Mouse (Mus musculus): ENCODE data around the gene Camk2n1. TPM values are rescaled to one million over a fixed set of nuclear protein-coding genes. Genes with fewer than 3 reads are reported as not detected.

Camk2n1 gene
- polyA plus RNA-seq (2012; rRNA removed) (7.8 and 9.0 TPM in 2 replicates), polyA plus RNA-seq (2014; fragmentation: Nextera tagmentation; extraction: Ambion mirVana) (2.1 and 2.9 TPM in 2 replicates)

DNA sequence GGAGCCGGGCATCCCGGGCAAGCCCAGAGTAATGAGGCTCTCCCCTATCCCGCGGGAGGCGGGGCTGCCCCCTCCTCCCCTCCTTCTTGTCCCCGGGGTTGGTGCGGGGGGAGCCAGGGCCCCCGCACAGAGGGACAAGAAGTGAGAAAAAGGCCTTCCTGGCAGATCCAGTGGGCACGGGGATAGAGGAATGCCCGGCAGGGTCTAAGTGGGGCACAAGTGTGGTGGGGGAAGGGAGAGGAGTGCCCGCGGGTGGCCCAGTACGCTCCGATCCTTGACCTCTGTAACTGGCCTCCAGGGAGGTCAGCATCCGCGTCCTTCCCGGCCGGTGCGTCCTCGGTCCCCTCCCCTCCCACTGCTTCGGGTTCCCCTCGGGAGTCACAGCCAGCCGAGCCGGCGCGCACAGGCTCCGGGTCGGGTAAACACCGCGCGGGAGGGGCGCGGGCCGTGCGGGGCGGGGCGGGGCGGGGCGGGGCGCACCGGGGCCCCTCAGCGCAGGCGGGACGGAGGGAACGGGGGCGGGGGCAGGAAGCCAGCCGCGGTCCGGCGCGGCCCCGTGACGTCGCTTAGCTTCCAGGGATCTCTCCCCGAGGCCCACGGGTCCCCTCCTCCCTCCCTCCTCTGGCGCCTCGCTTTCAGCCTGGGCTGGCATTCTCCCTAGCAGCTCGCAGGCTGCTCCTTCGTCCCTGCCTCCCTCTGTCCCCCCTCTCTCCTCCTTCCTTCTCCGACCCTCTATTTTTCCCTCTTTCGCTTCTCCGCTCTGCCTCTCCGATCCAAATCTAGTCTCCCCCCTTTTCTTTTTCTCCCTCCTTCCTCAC is at the start of gene Camk2n1:
Gene Camk2n1 (plus strand): TSS at position 562 of the 818 bp plus-strand sequence.
- ATAC-seq (ENCODE audit: low FRiP score, low read depth) (peak; percentile 76), DNase-seq (ENCODE audit: low spot score) (peak; percentile 59)
- H3K27ac ChIP-seq (replicated peaks; ENCODE audit: low read depth, low read length): 0 out of 2 replicates have a peak within 1 kb of the TSS, but pooled peaks have one; percentile 19
- H3K36me3 ChIP-seq (ENCODE audit: control insufficient read depth, insufficient read depth, low read length): no peaks in the 10 kb centered on the region
- H3K4me1 ChIP-seq (ENCODE audit: control insufficient read depth, insufficient read depth, low read length): peaks cover 14% of the 10 kb centered on the region; the same call in 1 of the 2 replicates
- H3K9me3 ChIP-seq (ENCODE audit: control insufficient read depth, low read length): no peaks in the 10 kb centered on the region
- peaks cover 40% of the 10 kb centered on the region for H3K27me3 ChIP-seq (ENCODE audit: control insufficient read depth, insufficient read depth, low read length)
- peak within 1 kb of the TSS; percentile 75 for H3K9ac ChIP-seq (ENCODE audit: low read depth, low read length, severe bottlenecking)
- peak within 1 kb of the TSS; percentile 76 for H3K4me3 ChIP-seq (replicated peaks; ENCODE audit: low read length)
- 0 out of 2 replicates have a peak, but pooled peaks have one; percentile 15 for TF ChIP-seq POLR2A (IDR thresholded peaks at IDR 0.05; ENCODE audit: borderline replicate concordance, extremely low read depth, insufficient read depth, insufficient read length)
- H3K4me2 ChIP-seq (replicated peaks; ENCODE audit: low read depth, low read length, severe bottlenecking): peak within 1 kb of the TSS; percentile 97
- under 1% methylated on average over 22 of the region's 64 CpGs for whole genome bisulfite sequencing

DNA sequence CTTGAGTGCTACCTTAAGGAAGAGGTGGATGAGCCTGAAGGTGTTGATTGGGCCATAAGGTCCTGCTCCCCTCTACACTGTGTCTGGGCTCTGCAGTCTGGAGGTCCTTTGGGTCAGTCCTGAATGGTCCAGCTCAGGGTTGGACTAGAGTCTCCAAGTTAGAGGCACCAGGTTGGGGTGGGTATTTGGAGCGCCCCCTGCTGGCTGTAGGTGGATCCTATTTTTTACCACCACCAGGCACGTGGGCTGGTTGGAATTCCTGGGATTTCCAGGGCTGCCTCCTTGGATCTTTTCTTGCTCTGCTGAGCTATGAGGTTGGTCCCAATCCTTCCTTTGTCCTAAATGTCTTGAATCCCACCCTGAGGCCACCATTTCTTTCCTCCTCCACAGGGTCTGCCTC is 49.3 kb upstream of the Camk2n1 start:
- WGBS: 0% methylated on average over 2 of the region's 2 CpGs
- Histone ChIP-seq H3K9ac (ENCODE audit: low read depth, low read length, severe bottlenecking) (no peak overlapping the region), H3K4me1 (ENCODE audit: control insufficient read depth, insufficient read depth, low read length) (no peaks in the 10 kb centered on the region), H3K36me3 (ENCODE audit: control insufficient read depth, insufficient read depth, low read length) (no peaks in the 10 kb centered on the region), H3K27ac (replicated peaks; ENCODE audit: low read depth, low read length) (no peak overlapping the region), H3K9me3 (ENCODE audit: control insufficient read depth, low read length) (no peaks in the 10 kb centered on the region), H3K4me3 (replicated peaks; ENCODE audit: low read length) (no peak overlapping the region), H3K4me2 (replicated peaks; ENCODE audit: low read depth, low read length, severe bottlenecking) (no peak overlapping the region), H3K27me3 (ENCODE audit: control insufficient read depth, insufficient read depth, low read length) (no peaks in the 10 kb centered on the region)
- ATAC-seq (ENCODE audit: low FRiP score, low read depth) (no peak), DNase-seq (ENCODE audit: low spot score) (no peak)
- TF ChIP-seq POLR2A (IDR thresholded peaks at IDR 0.05; ENCODE audit: borderline replicate concordance, extremely low read depth, insufficient read depth, insufficient read length): no peak

DNA sequence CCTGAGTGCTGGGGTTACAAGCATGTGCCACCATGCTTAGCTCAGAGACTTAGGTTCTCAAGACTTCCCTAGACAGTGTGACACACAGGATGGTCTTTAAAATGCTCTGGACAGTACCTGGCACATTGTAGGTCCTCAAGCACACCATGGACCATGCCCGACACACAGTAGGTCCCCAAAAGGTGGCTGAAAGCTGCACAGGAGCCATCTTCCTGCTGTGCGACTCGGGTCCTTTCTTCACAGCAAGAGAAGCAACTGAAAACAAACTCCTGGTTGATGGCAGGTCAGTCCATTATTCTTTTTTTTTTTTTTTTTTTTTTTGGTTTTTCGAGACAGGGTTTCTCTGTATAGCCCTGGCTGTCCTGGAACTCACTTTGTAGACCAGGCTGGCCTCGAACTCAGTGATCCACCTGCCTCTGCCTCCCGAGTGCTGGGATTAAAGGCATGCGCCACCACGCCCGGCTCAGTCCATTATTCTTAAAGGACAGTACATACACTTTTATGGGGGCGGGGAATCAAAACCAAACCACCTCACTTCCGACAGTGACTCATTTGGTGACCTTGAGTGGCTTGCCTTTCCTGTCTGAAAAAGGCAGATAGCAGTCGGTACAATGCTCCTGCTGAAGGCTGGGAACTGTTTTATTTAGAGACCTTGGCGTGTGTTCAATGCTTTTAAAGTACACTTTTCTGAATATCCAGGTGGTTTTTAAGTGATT is 46.5 kb upstream of the Camk2n1 start:
- Histone ChIP-seq H3K9ac (ENCODE audit: low read depth, low read length, severe bottlenecking) (no peak overlapping the region), H3K9me3 (ENCODE audit: control insufficient read depth, low read length) (no peaks in the 10 kb centered on the region), H3K4me1 (ENCODE audit: control insufficient read depth, insufficient read depth, low read length) (no peaks in the 10 kb centered on the region), H3K27me3 (ENCODE audit: control insufficient read depth, insufficient read depth, low read length) (peaks cover 7% of the 10 kb centered on the region), H3K36me3 (ENCODE audit: control insufficient read depth, insufficient read depth, low read length) (no peaks in the 10 kb centered on the region), H3K4me3 (replicated peaks; ENCODE audit: low read length) (no peak overlapping the region), H3K4me2 (replicated peaks; ENCODE audit: low read depth, low read length, severe bottlenecking) (no peak overlapping the region), H3K27ac (replicated peaks; ENCODE audit: low read depth, low read length) (no peak overlapping the region)
- WGBS: 79% methylated on average over 12 of the region's 13 CpGs
- DNase-seq (ENCODE audit: low spot score) (no peak), ATAC-seq (ENCODE audit: low FRiP score, low read depth) (no peak)
- TF ChIP-seq POLR2A (IDR thresholded peaks at IDR 0.05; ENCODE audit: borderline replicate concordance, extremely low read depth, insufficient read depth, insufficient read length): no peak

DNA sequence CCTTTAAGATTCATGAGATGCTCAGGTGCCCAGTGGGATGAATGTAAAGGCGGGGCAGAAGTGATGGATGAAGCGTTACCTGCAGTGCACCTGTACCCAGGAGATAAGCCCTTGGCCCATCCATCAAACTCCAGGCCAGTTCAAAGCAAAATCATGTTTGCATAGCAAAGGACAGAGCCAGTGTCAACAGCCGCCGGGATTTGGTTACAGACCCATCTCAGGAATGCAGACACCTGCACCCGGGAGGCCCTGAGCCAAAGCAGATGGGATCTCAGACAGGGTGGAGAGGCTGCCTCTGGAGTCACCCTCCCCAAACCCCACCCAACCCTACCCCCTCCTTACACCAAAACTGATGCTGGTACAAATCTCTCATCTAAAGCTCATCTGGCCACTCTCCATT is 43.1 kb upstream of the Camk2n1 start:
- H3K27ac ChIP-seq (replicated peaks; ENCODE audit: low read depth, low read length): no peak overlapping the region
- no peaks in the 10 kb centered on the region for H3K4me1 ChIP-seq (ENCODE audit: control insufficient read depth, insufficient read depth, low read length)
- no peak for ATAC-seq (ENCODE audit: low FRiP score, low read depth)
- no peaks in the 10 kb centered on the region for H3K9me3 ChIP-seq (ENCODE audit: control insufficient read depth, low read length)
- no peak overlapping the region for H3K4me2 ChIP-seq (replicated peaks; ENCODE audit: low read depth, low read length, severe bottlenecking)
- no peaks in the 10 kb centered on the region for H3K36me3 ChIP-seq (ENCODE audit: control insufficient read depth, insufficient read depth, low read length)
- TF ChIP-seq POLR2A (IDR thresholded peaks at IDR 0.05; ENCODE audit: borderline replicate concordance, extremely low read depth, insufficient read depth, insufficient read length): no peak
- DNase-seq (ENCODE audit: low spot score): no peak
- H3K4me3 ChIP-seq (replicated peaks; ENCODE audit: low read length): no peak overlapping the region
- WGBS: 12% methylated on average over 5 of the region's 5 CpGs
- H3K9ac ChIP-seq (ENCODE audit: low read depth, low read length, severe bottlenecking): no peak overlapping the region
- peaks cover 7% of the 10 kb centered on the region for H3K27me3 ChIP-seq (ENCODE audit: control insufficient read depth, insufficient read depth, low read length)

DNA sequence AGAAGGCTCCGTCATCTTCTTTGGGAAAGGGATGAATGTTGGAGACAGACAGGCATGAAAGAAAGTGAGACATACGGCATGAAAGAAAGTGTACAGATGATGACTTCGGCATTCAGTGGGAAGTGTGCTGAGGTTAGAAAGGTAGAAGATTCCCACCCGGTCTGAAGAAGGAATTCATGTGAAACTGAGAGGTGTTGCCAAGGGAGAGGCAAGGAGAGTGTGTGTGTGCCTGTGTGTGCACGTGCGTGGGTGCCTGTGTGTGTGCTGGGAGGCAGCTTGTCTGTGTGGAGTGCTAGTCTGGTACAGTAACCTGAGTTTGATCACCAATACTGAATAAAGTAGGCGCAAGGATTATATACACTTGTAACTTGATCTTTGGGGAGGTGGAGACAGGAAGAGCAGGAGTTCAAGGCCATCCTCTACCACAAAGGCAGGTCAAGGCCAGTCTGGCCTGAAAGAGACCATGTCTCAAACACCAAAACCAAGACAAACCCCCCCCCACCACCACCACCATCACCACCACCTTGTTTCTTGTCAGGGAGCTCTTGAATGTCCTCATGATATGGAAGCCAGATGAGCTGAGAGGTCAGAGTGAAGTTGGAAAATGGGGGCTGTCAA is 42.5 kb upstream of the Camk2n1 start:
- ATAC-seq (ENCODE audit: low FRiP score, low read depth): no peak
- Histone ChIP-seq H3K36me3 (ENCODE audit: control insufficient read depth, insufficient read depth, low read length) (no peaks in the 10 kb centered on the region), H3K4me2 (replicated peaks; ENCODE audit: low read depth, low read length, severe bottlenecking) (no peak overlapping the region), H3K4me1 (ENCODE audit: control insufficient read depth, insufficient read depth, low read length) (no peaks in the 10 kb centered on the region), H3K27ac (replicated peaks; ENCODE audit: low read depth, low read length) (no peak overlapping the region), H3K27me3 (ENCODE audit: control insufficient read depth, insufficient read depth, low read length) (peaks cover 7% of the 10 kb centered on the region), H3K9me3 (ENCODE audit: control insufficient read depth, low read length) (no peaks in the 10 kb centered on the region), H3K9ac (ENCODE audit: low read depth, low read length, severe bottlenecking) (no peak overlapping the region), H3K4me3 (replicated peaks; ENCODE audit: low read length) (no peak overlapping the region)
- 50% methylated on average over 7 of the region's 7 CpGs for WGBS
- no peak for DNase-seq (ENCODE audit: low spot score)
- no peak for TF ChIP-seq POLR2A (IDR thresholded peaks at IDR 0.05; ENCODE audit: borderline replicate concordance, extremely low read depth, insufficient read depth, insufficient read length)

Measured in limb, embryonic 14.5 days (tissue).